Mouse (Mus musculus): ENCODE results near the gene Mrgprb2. TPM values are rescaled to one million over a fixed set of nuclear protein-coding genes. Genes with fewer than 3 reads are reported as not detected.

The Mrgprb2 gene
- polyA plus RNA-seq (2015; fragmentation: Nextera tagmentation; extraction: Ambion mirVana) = not detected in 2 replicates

GRCm38 (mm10) chr7:48557986-48558385 lies at the start of gene Mrgprb2:
Mrgprb2 (minus strand) TSS chr7:48558086.
- Histone ChIP-seq H3K4me3 (no peak within 1 kb of the TSS), H3K36me3 (no peaks in the 10 kb centered on the region), H3K27me3 (no peaks in the 10 kb centered on the region), H3K27ac (replicated peaks) (no peak within 1 kb of the TSS), H3K4me1 (replicated peaks) (no peaks in the 10 kb centered on the region), H3K9me3 (no peaks in the 10 kb centered on the region; the same call in none of the 2 replicates), H3K9ac (no peak within 1 kb of the TSS), H3K4me2 (no peak within 1 kb of the TSS)
- no peak for ATAC-seq (ENCODE audit: low FRiP score, low read depth)

Other genes with a start within 250 kb of the Mrgprb2 start
- gene Mrgprb8, start 169.6 kb downstream of the Mrgprb2 start, polyA plus RNA-seq (2015; fragmentation: Nextera tagmentation; extraction: Ambion mirVana) = not detected in 2 replicates
- not detected in 2 replicates for gene Mrgprb1, start 101.7 kb downstream of the Mrgprb2 start, polyA plus RNA-seq (2015; fragmentation: Nextera tagmentation; extraction: Ambion mirVana)
- not detected in 2 replicates for gene Mrgprx2, start 58.8 kb downstream of the Mrgprb2 start, polyA plus RNA-seq (2015; fragmentation: Nextera tagmentation; extraction: Ambion mirVana)
- gene Mrgprb3, start 85.7 kb upstream of the Mrgprb2 start, polyA plus RNA-seq (2015; fragmentation: Nextera tagmentation; extraction: Ambion mirVana) = not detected in 2 replicates
- gene Zdhhc13, start 230.9 kb upstream of the Mrgprb2 start, polyA plus RNA-seq (2015; fragmentation: Nextera tagmentation; extraction: Ambion mirVana) = 35.8 and 37.9 TPM in 2 replicates

Measured in hindbrain, embryonic 15.5 days (tissue).